Mouse (Mus musculus): Measurements from ENCODE around the gene Hlx. TPM values are rescaled to one million over a fixed set of nuclear protein-coding genes. Genes with fewer than 3 reads are reported as not detected.

Hlx gene
- total and polyA plus RNA-seq, 2 experiments from 2014 or later, result 1.6 to 2.8 TPM

GRCm38 (mm10) chr1:184733300-184734066 is 1.1 kb upstream of the Hlx start:
- H3K4me1 ChIP-seq (ENCODE audit: insufficient read depth), result no peaks in the 10 kb centered on the region
- H3K9ac ChIP-seq, result no peak overlapping the region
- no peak overlapping the region for H3K4me2 ChIP-seq (ENCODE audit: low read depth)
- H3K27me3 ChIP-seq (ENCODE audit: insufficient read depth, low read length), result peaks cover 55% of the 10 kb centered on the region
- DNase-seq, result peak; percentile 71
- no peaks in the 10 kb centered on the region for H3K9me3 ChIP-seq (ENCODE audit: low read length)
- no peak overlapping the region for H3K27ac ChIP-seq (ENCODE audit: low read depth, low read length)
- no peaks in the 10 kb centered on the region for H3K36me3 ChIP-seq (ENCODE audit: insufficient read depth)
- H3K4me3 ChIP-seq (ENCODE audit: low read depth, low read length), result no peak overlapping the region
- WGBS, result 3% methylated on average over 28 of the region's 28 CpGs
- no peak for ATAC-seq
- TF ChIP-seq CTCF (IDR thresholded peaks at IDR 0.05; ENCODE audit: low read depth), result no peak

- under 1% methylated on average over 85 of the region's 85 CpGs for WGBS
- DNase-seq (no peak), ATAC-seq (peak; percentile 14; the same call in 1 of the 2 replicates)
- H3K4me2 ChIP-seq (ENCODE audit: low read depth), result peak overlapping the region; percentile 49
- H3K4me1 ChIP-seq (ENCODE audit: insufficient read depth), result no peaks in the 10 kb centered on the region; the same call in 1 of the 2 replicates
- H3K27ac ChIP-seq (ENCODE audit: low read depth, low read length), result 0 out of 2 replicates have a peak overlapping the region, but pooled peaks have one; percentile 21
- H3K27me3 ChIP-seq (ENCODE audit: insufficient read depth, low read length), result peaks cover 61% of the 10 kb centered on the region
- H3K4me3 ChIP-seq (ENCODE audit: low read depth, low read length), result peak overlapping the region; percentile 33
- H3K9me3 ChIP-seq (ENCODE audit: low read length), result no peaks in the 10 kb centered on the region
- H3K9ac ChIP-seq, result peak overlapping the region; percentile 22; the same call in 1 of the 2 replicates
- TF ChIP-seq CTCF (IDR thresholded peaks at IDR 0.05; ENCODE audit: low read depth), result no peak
- no peaks in the 10 kb centered on the region for H3K36me3 ChIP-seq (ENCODE audit: insufficient read depth)
These were observed 524 bp downstream of the Hlx start for GRCm38 (mm10) chr1:184731644-184732545.

GRCm38 (mm10) chr1:184731091-184731640 is 1.3 kb downstream of the Hlx start:
- WGBS, result 5% methylated on average over 18 of the region's 18 CpGs
- no peak for ATAC-seq
- H3K27me3 ChIP-seq (ENCODE audit: insufficient read depth, low read length), result peaks cover 61% of the 10 kb centered on the region

GRCm38 (mm10) chr1:184730453-184731013 is 1.9 kb downstream of the Hlx start:
- H3K4me2 ChIP-seq (ENCODE audit: low read depth), result no peak overlapping the region
- H3K4me1 ChIP-seq (ENCODE audit: insufficient read depth), result no peaks in the 10 kb centered on the region; the same call in 1 of the 2 replicates
- H3K27me3 ChIP-seq (ENCODE audit: insufficient read depth, low read length), result peaks cover 61% of the 10 kb centered on the region
- no peak overlapping the region for H3K27ac ChIP-seq (ENCODE audit: low read depth, low read length)
- H3K36me3 ChIP-seq (ENCODE audit: insufficient read depth), result no peaks in the 10 kb centered on the region
- TF ChIP-seq CTCF (IDR thresholded peaks at IDR 0.05; ENCODE audit: low read depth), result no peak
- ATAC-seq (no peak), DNase-seq (no peak)
- H3K4me3 ChIP-seq (ENCODE audit: low read depth, low read length), result 0 out of 2 replicates have a peak overlapping the region, but pooled peaks have one; percentile 5
- no peaks in the 10 kb centered on the region for H3K9me3 ChIP-seq (ENCODE audit: low read length)
- WGBS, result 10% methylated on average over 12 of the region's 12 CpGs
- no peak overlapping the region for H3K9ac ChIP-seq

More at GRCm38 (mm10) chr1:184731091-184731640, 1.3 kb downstream of the Hlx start:
- no peaks in the 10 kb centered on the region; the same call in 1 of the 2 replicates for H3K4me1 ChIP-seq (ENCODE audit: insufficient read depth)
- H3K4me2 ChIP-seq (ENCODE audit: low read depth), result peak overlapping the region; percentile 49
- no peak overlapping the region for H3K9ac ChIP-seq
- no peaks in the 10 kb centered on the region for H3K36me3 ChIP-seq (ENCODE audit: insufficient read depth)
- H3K9me3 ChIP-seq (ENCODE audit: low read length), result no peaks in the 10 kb centered on the region
- no peak for TF ChIP-seq CTCF (IDR thresholded peaks at IDR 0.05; ENCODE audit: low read depth)
- H3K27ac ChIP-seq (ENCODE audit: low read depth, low read length), result no peak overlapping the region
- peak; percentile 58 for DNase-seq
- peak overlapping the region; percentile 33 for H3K4me3 ChIP-seq (ENCODE audit: low read depth, low read length)

GRCm38 (mm10) chr1:184729357-184730140 is 2.9 kb downstream of the Hlx start:
- H3K36me3 ChIP-seq (ENCODE audit: insufficient read depth), result no peaks in the 10 kb centered on the region
- H3K4me3 ChIP-seq (ENCODE audit: low read depth, low read length), result no peak overlapping the region
- H3K27ac ChIP-seq (ENCODE audit: low read depth, low read length), result no peak overlapping the region
- no peaks in the 10 kb centered on the region; the same call in 1 of the 2 replicates for H3K4me1 ChIP-seq (ENCODE audit: insufficient read depth)
- H3K4me2 ChIP-seq (ENCODE audit: low read depth), result no peak overlapping the region
- DNase-seq, result peak; percentile 48
- H3K9me3 ChIP-seq (ENCODE audit: low read length), result no peaks in the 10 kb centered on the region
- WGBS, result 4% methylated on average over 19 of the region's 19 CpGs
- H3K27me3 ChIP-seq (ENCODE audit: insufficient read depth, low read length), result peaks cover 67% of the 10 kb centered on the region
- no peak for TF ChIP-seq CTCF (IDR thresholded peaks at IDR 0.05; ENCODE audit: low read depth)
- ATAC-seq, result no peak
- no peak overlapping the region for H3K9ac ChIP-seq
